Mouse (Mus musculus) midbrain, postnatal 0 days (tissue): ENCODE data around the gene 1110017D15Rik. TPM values are rescaled to one million over a fixed set of nuclear protein-coding genes. Genes with fewer than 3 reads are reported as not detected.

Experiments
- ATAC-seq: fragments of 200-750 bp; cut with Nextera tagmentation; 2 replicates; pipeline ENCODE4 v1.8.0; 2017; ENCODE audit warnings: moderate number of reproducible peaks, mild to moderate bottlenecking, moderate TSS enrichment, moderate library complexity; ENCODE audit not compliant: low FRiP score
- DNase-seq: peaks from one replicate; pipeline ENCODE4 v3.0.0-alpha.2; 2015; ENCODE audit warnings: low spot score
- H3K27ac ChIP-seq: fragments of 300-500 bp; sonication (generic); 2 replicates; pipeline ENCODE4 v1.5.1; 2014; ENCODE audit warnings: low read depth, mild to moderate bottlenecking, low read length, mixed read lengths
- H3K27me3 ChIP-seq: fragments of 300-500 bp; sonication (generic); 2 replicates; pipeline ENCODE4 v1.6.1; 2014; ENCODE audit warnings: low read length, control low read depth, mixed read lengths; ENCODE audit not compliant: insufficient read depth
- H3K36me3 ChIP-seq: fragments of 300-500 bp; sonication (generic); 2 replicates; pipeline ENCODE4 v1.6.1; 2014; ENCODE audit warnings: low read length, control low read depth, mixed read lengths; ENCODE audit not compliant: insufficient read depth
- H3K4me1 ChIP-seq: fragments of 300-500 bp; sonication (generic); 2 replicates; pipeline ENCODE4 v1.6.1; 2014; ENCODE audit warnings: mild to moderate bottlenecking, control low read depth, antibody characterized with exemption, low read length, mixed read lengths; ENCODE audit not compliant: insufficient read depth
- H3K4me2 ChIP-seq: fragments of 300-500 bp; sonication (generic); 2 replicates; pipeline ENCODE4 v1.6.1; 2014; ENCODE audit warnings: low read depth, mild to moderate bottlenecking, low read length, mixed read lengths; ENCODE audit not compliant: poor library complexity, severe bottlenecking
- H3K4me3 ChIP-seq: fragments of 300-500 bp; sonication (generic); 2 replicates; pipeline ENCODE4 v1.5.1; 2014; ENCODE audit warnings: low read depth, mild to moderate bottlenecking, low read length, moderate library complexity
- H3K9ac ChIP-seq: fragments of 300-500 bp; sonication (generic); replicated peaks from 2 replicates; pipeline ENCODE4 v1.6.1; 2014; ENCODE audit warnings: mild to moderate bottlenecking, low read length, moderate library complexity, mixed read lengths; ENCODE audit not compliant: poor library complexity, severe bottlenecking
- H3K9me3 ChIP-seq: fragments of 300-500 bp; sonication (generic); 2 replicates; pipeline ENCODE4 v1.6.1; 2016; ENCODE audit warnings: low read length, control low read depth
- CTCF ChIP-seq: IDR thresholded peaks from 2 replicates; pipeline ENCODE4 v1.5.1; 2016; ENCODE audit warnings: antibody characterized with exemption, mild to moderate bottlenecking
- WGBS: fragments of 180-500 bp; shearing (Covaris S2); extraction: QIAGEN DNeasy Blood & Tissue Kit; methylation state at CpG from one replicate; pipeline ENCODE4 v1.1.7; 2014; 5-methylcytosine and 5-hydroxymethylcytosine counted together
- polyA plus RNA-seq: library from polyadenylated mRNA; unstranded; fragments of >200 nt; fragmentation: Nextera tagmentation; extraction: Ambion mirVana; gene quantifications from 2 replicates; pipeline ENCODE4 v1.2.1, GENCODE M21; 2015
- total RNA-seq: library from RNA; depleted of rRNA; stranded (reverse); fragments of >200 nt; gene quantifications from 2 replicates; pipeline ENCODE4 v1.2.3, GENCODE M21; 2014

The 1110017D15Rik gene
- total and polyA plus RNA-seq, 2 experiments from 2014 or later = 11.8 to 20.7 TPM

DNA sequence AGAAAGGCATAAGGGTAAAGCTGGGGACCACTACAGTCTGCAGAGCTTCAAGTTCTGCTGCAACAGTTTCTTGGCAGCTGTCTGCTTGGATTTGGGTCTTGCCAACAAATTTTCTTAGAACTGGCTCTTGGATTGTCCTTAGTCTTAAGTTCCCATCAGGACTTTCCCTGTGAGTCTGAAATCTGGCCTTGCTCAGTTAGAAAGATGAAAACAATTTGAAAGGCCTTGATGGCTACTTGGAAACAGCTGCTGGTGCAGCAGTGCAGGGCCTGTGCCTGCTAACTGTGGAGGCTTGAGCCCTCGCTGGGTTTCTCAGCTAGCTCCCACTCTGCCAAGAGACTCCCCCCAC lies 37.7 kb downstream of the 1110017D15Rik start:
- DNase-seq = no peak
- WGBS = 61% methylated on average over 1 of the region's 1 CpGs
- Histone ChIP-seq H3K9ac (no peak overlapping the region), H3K4me1 (no peaks in the 10 kb centered on the region), H3K4me2 (no peak overlapping the region), H3K27me3 (no peaks in the 10 kb centered on the region), H3K9me3 (no peaks in the 10 kb centered on the region), H3K27ac (no peak overlapping the region), H3K36me3 (peaks cover 17% of the 10 kb centered on the region), H3K4me3 (no peak overlapping the region)
- ATAC-seq = no peak
- TF ChIP-seq CTCF = no peak

DNA sequence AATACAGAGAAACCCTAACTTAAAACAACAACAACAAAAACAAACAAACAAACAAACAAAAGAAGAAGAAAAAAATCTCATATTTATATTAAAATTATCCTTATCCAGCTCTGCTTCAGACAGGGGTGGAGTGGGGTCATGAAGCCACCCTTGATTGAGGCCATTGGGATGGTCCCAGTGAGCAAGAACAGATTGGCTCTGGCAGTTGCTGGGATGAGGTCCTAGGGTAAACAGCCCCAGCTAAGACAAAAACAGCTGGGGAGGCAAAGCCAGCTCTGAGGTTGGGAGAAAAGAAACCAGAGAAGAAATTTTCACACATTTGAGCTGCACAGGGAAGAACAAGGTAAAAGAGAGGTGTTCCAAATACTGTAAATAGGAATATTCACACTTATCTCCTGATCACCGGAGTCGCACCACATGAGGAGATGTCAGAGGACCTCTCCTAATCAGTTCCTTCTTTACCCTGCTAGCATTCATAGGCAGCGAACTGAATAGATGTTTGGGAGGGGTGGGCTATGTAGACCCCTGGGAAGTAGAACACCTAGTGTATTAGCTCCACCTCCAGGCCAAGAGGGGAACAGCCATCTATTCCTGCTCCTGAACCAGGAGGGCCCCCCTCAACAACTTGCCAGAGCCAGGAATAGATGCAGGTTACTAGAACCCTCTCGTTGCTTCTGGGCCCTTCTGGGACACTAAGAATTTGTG lies 38.2 kb downstream of the 1110017D15Rik start:
- Histone ChIP-seq H3K4me1 (no peaks in the 10 kb centered on the region), H3K27me3 (no peaks in the 10 kb centered on the region), H3K4me3 (no peak overlapping the region), H3K9ac (no peak overlapping the region), H3K4me2 (no peak overlapping the region), H3K27ac (no peak overlapping the region), H3K9me3 (no peaks in the 10 kb centered on the region), H3K36me3 (peaks cover 17% of the 10 kb centered on the region)
- peak; percentile 21 for DNase-seq
- 67% methylated on average over 4 of the region's 4 CpGs for WGBS
- TF ChIP-seq CTCF = peak; percentile 58
- ATAC-seq = no peak

DNA sequence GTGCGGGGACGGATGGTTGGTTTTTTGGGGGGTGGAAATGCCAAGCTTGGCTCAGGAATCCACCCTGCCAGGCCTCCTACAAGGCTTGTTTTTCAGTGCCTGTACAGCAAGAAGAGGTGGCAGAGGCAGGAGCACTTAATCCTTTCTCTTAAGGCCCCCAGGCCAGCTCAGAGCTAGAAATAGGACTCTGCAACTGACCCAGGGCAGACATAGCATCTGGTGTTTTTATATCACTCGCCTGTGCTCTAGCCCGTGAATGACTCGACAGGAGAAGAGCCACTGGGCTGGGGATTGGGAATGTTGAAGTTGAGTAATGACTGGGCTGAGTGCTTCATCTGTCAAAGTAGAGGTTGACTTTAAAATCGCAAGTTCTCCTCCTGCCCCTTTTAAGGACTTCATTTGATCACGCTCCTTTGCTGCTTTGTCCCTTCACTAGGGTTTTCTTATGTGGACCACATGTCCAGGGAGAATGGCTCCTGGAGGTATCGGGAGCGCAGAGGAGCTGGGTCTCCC lies 39.4 kb downstream of the 1110017D15Rik start:
- Histone ChIP-seq H3K27me3 (no peaks in the 10 kb centered on the region), H3K36me3 (peaks cover 17% of the 10 kb centered on the region), H3K27ac (no peak overlapping the region), H3K9me3 (no peaks in the 10 kb centered on the region), H3K9ac (no peak overlapping the region), H3K4me1 (no peaks in the 10 kb centered on the region), H3K4me2 (no peak overlapping the region), H3K4me3 (no peak overlapping the region)
- TF ChIP-seq CTCF = no peak
- WGBS = 92% methylated on average over 9 of the region's 9 CpGs
- no peak for DNase-seq
- ATAC-seq = no peak

DNA sequence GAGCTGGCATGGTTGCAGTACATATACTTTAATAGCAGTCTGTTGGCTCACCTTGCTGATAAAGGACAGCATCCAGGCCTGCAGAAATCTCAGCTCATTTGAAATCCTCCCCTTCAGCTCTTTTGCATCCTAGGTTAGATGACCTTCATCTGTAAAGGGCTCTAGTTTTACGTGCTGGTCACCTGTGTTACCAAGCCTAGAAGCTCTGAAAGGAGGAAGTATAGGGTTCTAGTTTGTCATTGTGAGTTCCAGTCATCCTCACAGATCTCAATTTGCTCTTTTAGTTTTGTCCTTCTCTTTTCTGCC lies 45.8 kb downstream of the 1110017D15Rik start:
- no peak for TF ChIP-seq CTCF
- no peak for DNase-seq
- Histone ChIP-seq H3K4me3 (no peak overlapping the region), H3K27ac (peak overlapping the region; percentile 47; the same call in 1 of the 2 replicates), H3K4me2 (no peak overlapping the region), H3K36me3 (no peaks in the 10 kb centered on the region), H3K9me3 (no peaks in the 10 kb centered on the region), H3K27me3 (no peaks in the 10 kb centered on the region), H3K9ac (no peak overlapping the region), H3K4me1 (no peaks in the 10 kb centered on the region; the same call in 1 of the 2 replicates)
- no peak; the same call in 1 of the 2 replicates for ATAC-seq
- 83% methylated on average over 1 of the region's 1 CpGs for WGBS

DNA sequence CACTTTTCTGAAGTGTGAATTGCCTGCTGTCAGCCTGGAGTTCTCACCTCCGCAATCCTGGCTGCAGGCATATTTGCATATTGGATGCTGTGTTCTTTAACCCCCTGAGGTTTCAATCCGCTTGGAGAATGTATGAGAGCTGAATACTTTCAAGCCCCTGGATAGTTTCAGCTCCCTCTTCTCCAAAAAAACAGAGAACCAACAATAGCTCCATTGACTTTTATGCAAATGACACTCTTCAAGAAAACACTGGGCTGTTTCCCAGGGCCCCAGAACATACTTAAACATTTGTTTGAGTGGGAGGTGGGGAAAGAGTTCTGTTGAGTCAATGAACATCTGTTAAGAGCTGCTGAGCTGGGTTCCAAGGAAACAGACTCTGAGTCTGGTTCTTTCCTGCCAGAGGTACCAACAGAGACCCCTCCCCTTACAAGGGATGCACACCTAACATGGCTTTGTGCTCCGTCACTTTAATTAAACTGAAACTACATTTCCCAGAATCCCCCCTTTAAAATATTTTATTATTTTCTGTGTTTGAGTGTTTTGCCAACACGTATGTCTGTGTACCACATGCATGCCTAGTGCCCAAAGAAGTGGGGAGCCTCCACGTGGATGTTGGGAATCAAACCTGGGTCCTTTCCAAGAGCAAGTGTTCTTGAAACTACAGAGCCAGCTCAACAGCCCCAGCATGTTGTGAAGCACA lies 46.3 kb downstream of the 1110017D15Rik start:
- no peak overlapping the region for H3K4me3 ChIP-seq
- H3K9ac ChIP-seq = 0 out of 2 replicates have a peak overlapping the region, but pooled peaks have one; percentile 13
- H3K27me3 ChIP-seq = no peaks in the 10 kb centered on the region
- H3K4me2 ChIP-seq = no peak overlapping the region
- no peaks in the 10 kb centered on the region for H3K9me3 ChIP-seq
- ATAC-seq (peak; percentile 62), DNase-seq (peak; percentile 74)
- H3K36me3 ChIP-seq = no peaks in the 10 kb centered on the region
- no peaks in the 10 kb centered on the region; the same call in 1 of the 2 replicates for H3K4me1 ChIP-seq
- H3K27ac ChIP-seq = peak overlapping the region; percentile 47
- TF ChIP-seq CTCF = no peak
- WGBS = 38% methylated on average over 5 of the region's 5 CpGs

DNA sequence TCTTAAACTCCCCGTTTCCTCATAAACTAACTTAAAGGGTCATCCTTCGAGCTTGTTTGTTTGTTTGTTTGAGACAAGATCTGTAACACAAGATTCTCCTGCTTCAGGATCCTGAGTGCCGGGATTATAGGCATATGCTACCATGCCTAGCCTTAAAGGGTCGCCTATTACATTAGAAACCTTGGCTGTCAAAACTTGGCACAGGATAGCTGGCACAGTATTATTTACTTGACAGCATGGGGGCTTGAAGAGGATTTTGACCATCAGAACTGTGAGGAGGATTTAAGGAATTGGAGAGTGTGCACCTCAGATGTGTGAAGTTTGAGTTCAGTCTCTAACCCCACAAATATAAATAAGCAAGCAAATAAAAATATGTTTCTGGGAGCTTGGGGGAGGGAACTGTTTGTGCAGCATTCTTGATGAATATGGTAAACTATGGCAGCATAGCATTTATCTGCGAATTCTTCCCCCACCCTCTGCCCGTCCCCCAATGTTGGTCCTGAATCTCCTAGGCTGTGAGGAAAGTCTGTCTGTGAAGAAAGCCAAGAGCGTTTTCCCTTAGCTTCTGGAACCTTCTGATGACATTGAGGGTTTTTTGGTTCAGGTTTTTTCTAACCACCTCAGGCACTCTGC lies 47.0 kb downstream of the 1110017D15Rik start:
- no peaks in the 10 kb centered on the region for H3K36me3 ChIP-seq
- no peaks in the 10 kb centered on the region for H3K9me3 ChIP-seq
- H3K9ac ChIP-seq = 0 out of 2 replicates have a peak overlapping the region, but pooled peaks have one; percentile 13
- H3K27ac ChIP-seq = no peak overlapping the region; the same call in 1 of the 2 replicates
- ATAC-seq = no peak
- H3K27me3 ChIP-seq = no peaks in the 10 kb centered on the region
- DNase-seq = peak; percentile 27
- 53% methylated on average over 7 of the region's 7 CpGs for WGBS
- H3K4me3 ChIP-seq = no peak overlapping the region
- no peak overlapping the region for H3K4me2 ChIP-seq
- no peak for TF ChIP-seq CTCF
- no peaks in the 10 kb centered on the region; the same call in 1 of the 2 replicates for H3K4me1 ChIP-seq
